Mouse (Mus musculus) testis, adult 2 months (tissue): ENCODE data around the gene Elmo1.

Source experiments
- CTCF ChIP-seq: fragments of 200-500 bp; IDR thresholded peaks from 2 replicates; pipeline ENCODE4 v1.5.1; 2012; ENCODE audit warnings: low read depth, mild to moderate bottlenecking, inconsistent platforms, low read length, moderate library complexity; ENCODE audit not compliant: control insufficient read depth, insufficient read depth, insufficient replicate concordance
- POLR2A ChIP-seq: fragments of 200-500 bp; IDR thresholded peaks from 2 replicates; pipeline ENCODE4 v1.6.1; 2012; ENCODE audit warnings: low read depth, mild to moderate bottlenecking, inconsistent platforms, low read length, moderate library complexity; ENCODE audit not compliant: control insufficient read depth

DNA sequence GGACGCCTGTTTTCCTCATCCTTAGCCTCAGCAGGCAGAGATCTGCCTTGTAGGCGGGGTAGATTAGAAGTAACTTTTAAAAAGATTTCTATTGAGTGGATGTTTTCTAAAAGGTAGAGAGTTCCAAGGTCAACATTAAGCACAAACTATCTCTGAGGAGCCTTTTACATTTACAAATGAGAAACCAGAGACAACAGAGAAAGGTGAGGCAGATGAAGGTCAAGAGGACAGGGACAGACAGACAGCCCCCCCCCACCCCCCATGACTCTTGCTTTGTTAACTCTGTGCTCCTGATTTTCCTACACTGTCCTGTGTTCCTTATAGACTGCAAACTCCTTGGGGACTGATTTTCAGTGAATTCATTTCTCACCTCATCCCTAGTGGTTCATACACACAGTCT is 295.0 kb downstream of the Elmo1 start:
- TF ChIP-seq CTCF (no peak), POLR2A (no peak)
